Mouse (Mus musculus) MEL (cell line): ENCODE data around the gene Armh4. TPM values are rescaled to one million over a fixed set of nuclear protein-coding genes. Genes with fewer than 3 reads are reported as not detected.

Experiments used
- DNase-seq: peaks from one replicate; pipeline ENCODE4 v3.0.0; 2011; ENCODE audit warnings: low read depth, low spot score
- H3K27ac ChIP-seq: 2 replicates; pipeline ENCODE4 v1.5.1; 2012; ENCODE audit warnings: low read depth, mild to moderate bottlenecking, control low read depth, low read length, moderate library complexity; ENCODE audit not compliant: control insufficient read depth
- H3K27me3 ChIP-seq, 2 experiments: fragments of 150-350 bp in 1 of 2; sonication (generic) in 1 of 2; 2 replicates each; pipeline ENCODE4 v1.6.1; 2012; ENCODE audit warnings: low read length in 2 of 2, mild to moderate bottlenecking in 2 of 2, improper control_type of control experiment in 1 of 2, moderate library complexity in 1 of 2; ENCODE audit not compliant: insufficient read depth in 2 of 2, control insufficient read depth in 1 of 2
- H3K36me3 ChIP-seq, 2 experiments: 2 replicates each; pipeline ENCODE4 v1.6.1; 2012 to 2014; ENCODE audit warnings: low read length in 2 of 2, improper control_type of control experiment in 1 of 2, inconsistent platforms in 1 of 2, mild to moderate bottlenecking in 1 of 2; ENCODE audit not compliant: insufficient read depth in 2 of 2, control insufficient read depth in 1 of 2
- H3K4me1 ChIP-seq, 2 experiments: fragments of 150-350 bp in 1 of 2; sonication (generic) in 1 of 2; 2 replicates each; pipeline ENCODE4 v1.6.1; 2012; ENCODE audit warnings: low read length in 2 of 2, improper control_type of control experiment in 1 of 2, mild to moderate bottlenecking in 1 of 2; ENCODE audit not compliant: insufficient read depth in 2 of 2, control insufficient read depth in 1 of 2
- H3K4me3 ChIP-seq, 2 experiments: fragments of 150-350 bp in 1 of 2; sonication (generic) in 1 of 2; 2 replicates each; pipeline ENCODE4 v1.5.1; 2012; ENCODE audit warnings: low read depth in 2 of 2, low read length in 2 of 2, mild to moderate bottlenecking in 2 of 2, moderate library complexity in 2 of 2, control low read depth in 1 of 2, improper control_type of control experiment in 1 of 2; ENCODE audit not compliant: control insufficient read depth in 1 of 2, insufficient read depth in 1 of 2
- H3K79me2 ChIP-seq: 2 replicates; pipeline ENCODE4 v1.6.1; 2012; ENCODE audit warnings: mild to moderate bottlenecking, low read length, moderate library complexity; ENCODE audit not compliant: control insufficient read depth, poor library complexity, insufficient read depth
- H3K9ac ChIP-seq: 2 replicates; pipeline ENCODE4 v1.6.1; 2012; ENCODE audit warnings: low read depth, mild to moderate bottlenecking, control low read depth, low read length, moderate library complexity; ENCODE audit not compliant: control insufficient read depth, poor library complexity, severe bottlenecking
- H3K9me3 ChIP-seq: fragments of 150-350 bp; sonication (generic); replicated peaks from 2 replicates; pipeline ENCODE4 v1.6.1; 2012; ENCODE audit warnings: mild to moderate bottlenecking, low read length, improper control_type of control experiment, moderate library complexity; ENCODE audit not compliant: insufficient read depth
- BHLHE40 ChIP-seq: IDR thresholded peaks from 2 replicates; pipeline ENCODE4 v1.6.1; 2012; ENCODE audit warnings: low read depth, mild to moderate bottlenecking, inconsistent platforms, low read length, improper control_type of control experiment, borderline replicate concordance
- CHD1 ChIP-seq: IDR thresholded peaks from 2 replicates; pipeline ENCODE4 v1.6.1; 2012; ENCODE audit warnings: low read depth, mild to moderate bottlenecking, inconsistent platforms, low read length, improper control_type of control experiment
- E2F4 ChIP-seq: IDR thresholded peaks from 2 replicates; pipeline ENCODE4 v1.6.1; 2011; ENCODE audit warnings: low read depth, low read length, improper control_type of control experiment, borderline replicate concordance
- ETS1 ChIP-seq: IDR thresholded peaks from 2 replicates; pipeline ENCODE4 v1.6.1; 2012; ENCODE audit warnings: low read depth, mild to moderate bottlenecking, inconsistent platforms, low read length, improper control_type of control experiment, moderate library complexity
- GABPA ChIP-seq: IDR thresholded peaks from 2 replicates; pipeline ENCODE4 v1.6.1; 2012; ENCODE audit warnings: low read depth, mild to moderate bottlenecking, inconsistent platforms, low read length, improper control_type of control experiment, moderate library complexity
- HCFC1 ChIP-seq: IDR thresholded peaks from 2 replicates; pipeline ENCODE4 v1.6.1; 2012; ENCODE audit warnings: low read depth, mild to moderate bottlenecking, inconsistent platforms, low read length, improper control_type of control experiment, moderate library complexity
- KAT2A ChIP-seq: conservative IDR thresholded peaks from 2 replicates; pipeline ENCODE4 v1.6.1; 2012; ENCODE audit warnings: low read depth, low read length, improper control_type of control experiment, inconsistent platforms
- MAFK ChIP-seq: IDR thresholded peaks from 2 replicates; pipeline ENCODE4 v1.6.1; 2011; ENCODE audit warnings: low read depth, mild to moderate bottlenecking, low read length, improper control_type of control experiment, borderline replicate concordance
- MAX ChIP-seq: IDR thresholded peaks from 2 replicates; pipeline ENCODE4 v1.6.1; 2011; ENCODE audit warnings: low read length, improper control_type of control experiment
- MEF2A ChIP-seq: IDR thresholded peaks from 2 replicates; pipeline ENCODE4 v1.6.1; 2014; ENCODE audit warnings: low read depth, mild to moderate bottlenecking, inconsistent platforms, low read length, improper control_type of control experiment; ENCODE audit not compliant: poor library complexity, insufficient replicate concordance, severe bottlenecking; ENCODE audit errors: extremely low read depth
- MXI1 ChIP-seq: IDR thresholded peaks from 2 replicates; pipeline ENCODE4 v1.6.1; 2011; ENCODE audit warnings: mild to moderate bottlenecking, low read depth, low read length, improper control_type of control experiment
- NELFE ChIP-seq: IDR thresholded peaks from 2 replicates; pipeline ENCODE4 v1.6.1; 2011; ENCODE audit warnings: low read depth, low read length, improper control_type of control experiment
- POLR2AphosphoS2 ChIP-seq: IDR thresholded peaks from 2 replicates; pipeline ENCODE4 v1.6.1; 2011; ENCODE audit warnings: low read length, improper control_type of control experiment
- POLR2AphosphoS5 ChIP-seq: IDR thresholded peaks from 2 replicates; pipeline ENCODE4 v1.6.1; 2012; ENCODE audit warnings: low read depth, borderline replicate concordance, mild to moderate bottlenecking, inconsistent platforms, low read length, moderate library complexity, mixed read lengths
- SMC3 ChIP-seq: IDR thresholded peaks from 2 replicates; pipeline ENCODE4 v1.6.1; 2011; ENCODE audit warnings: low read depth, low read length, improper control_type of control experiment
- TBP ChIP-seq: IDR thresholded peaks from 2 replicates; pipeline ENCODE4 v1.8.0; 2011; ENCODE audit warnings: low read depth, low read length, improper control_type of control experiment
- USF1 ChIP-seq: IDR thresholded peaks from 2 replicates; pipeline ENCODE4 v1.6.1; 2014; ENCODE audit warnings: low read depth, mild to moderate bottlenecking, inconsistent platforms, low read length, improper control_type of control experiment, moderate library complexity
- USF2 ChIP-seq, 2 experiments: IDR thresholded peaks; 2 replicates each; pipeline ENCODE4 v1.6.1; 2011 to 2012; ENCODE audit warnings: improper control_type of control experiment in 2 of 2, low read length in 2 of 2, borderline replicate concordance in 1 of 2, inconsistent platforms in 1 of 2, low read depth in 1 of 2, mild to moderate bottlenecking in 1 of 2; ENCODE audit not compliant: insufficient read depth in 1 of 2
- ZC3H11A ChIP-seq: IDR thresholded peaks from 2 replicates; pipeline ENCODE4 v1.6.1; 2012; ENCODE audit warnings: low read depth, mild to moderate bottlenecking, inconsistent platforms, low read length, improper control_type of control experiment
- ZMIZ1 ChIP-seq: IDR thresholded peaks from 2 replicates; pipeline ENCODE4 v1.6.1; 2012; ENCODE audit warnings: low read depth, mild to moderate bottlenecking, inconsistent platforms, low read length, improper control_type of control experiment, moderate library complexity
- polyA plus RNA-seq, 2 experiments: library from polyadenylated mRNA; stranded (reverse) in 1 of 2; unstranded in 1 of 2; fragments of >175 nt in 1 of 2; fragments of >200 nt in 1 of 2; gene quantifications; 2 replicates each; pipeline versions ENCODE4 v1.2.1 to v1.2.4; 2012; ENCODE audit warnings: low replicate concordance in 2 of 2, low read depth in 1 of 2; ENCODE audit not compliant: insufficient read length in 2 of 2, insufficient read depth in 1 of 2, missing spikeins in 1 of 2
- total RNA-seq: library from RNA; depleted of rRNA; stranded (reverse); fragments of 300-350 nt; gene quantifications from 2 replicates; pipeline ENCODE4 v1.2.3, GENCODE M21; 2012

Armh4 gene
- total and polyA plus RNA-seq, 3 experiments: not detected

- no peaks in the 10 kb centered on the region for H3K27me3 ChIP-seq
- H3K4me1 ChIP-seq: no peaks in the 10 kb centered on the region
- TF ChIP-seq NELFE (no peak), ZMIZ1 (no peak), GABPA (no peak), MXI1 (no peak), POLR2AphosphoS5 (no peak), KAT2A (no peak), USF2 (IDR thresholded peaks at IDR 0.05; ENCODE audit: borderline replicate concordance in 1 of 2, insufficient read depth in 1 of 2, low read depth in 1 of 2, low read length in 2 of 2) (no peak), TBP (no peak), CHD1 (no peak), POLR2AphosphoS2 (no peak)
- no peaks in the 10 kb centered on the region for H3K36me3 ChIP-seq
- no peak overlapping the region for H3K4me3 ChIP-seq
- no peaks in the 10 kb centered on the region for H3K79me2 ChIP-seq
- no peak overlapping the region for H3K27ac ChIP-seq
- DNase-seq: no peak
- H3K9me3 ChIP-seq: no peaks in the 10 kb centered on the region
- no peak overlapping the region for H3K9ac ChIP-seq
Measured at GRCm38 (mm10) chr14:49660444-49660843, 122.7 kb downstream of the Armh4 start.

- no peaks in the 10 kb centered on the region for H3K4me1 ChIP-seq
- no peak overlapping the region for H3K9ac ChIP-seq
- H3K4me3 ChIP-seq: no peak overlapping the region
- no peaks in the 10 kb centered on the region for H3K27me3 ChIP-seq
- H3K9me3 ChIP-seq: no peaks in the 10 kb centered on the region
- H3K36me3 ChIP-seq: no peaks in the 10 kb centered on the region
- TF ChIP-seq MAX (no peak), BHLHE40 (no peak), HCFC1 (no peak), E2F4 (no peak), MAFK (no peak), ETS1 (no peak), SMC3 (no peak), ZC3H11A (no peak), USF1 (no peak), MEF2A (no peak)
- no peak for DNase-seq
- H3K27ac ChIP-seq: no peak overlapping the region
- H3K79me2 ChIP-seq: no peaks in the 10 kb centered on the region
Measured at GRCm38 (mm10) chr14:49649191-49649590, 134.0 kb downstream of the Armh4 start.
